Mouse (Mus musculus): Measurements from ENCODE around the gene Syngr1.

GRCm38 (mm10) chr15:80092599-80092998 lies 1.5 kb downstream of the Syngr1 start:
- TF ChIP-seq POLR2A (IDR thresholded peaks at IDR 0.05; ENCODE audit: low read depth, low read length) (no peak), CTCF (conservative IDR thresholded peaks at IDR 0.05 in 1 of 2, IDR thresholded peaks at IDR 0.05 in 1 of 2; ENCODE audit: low read depth in 2 of 2, low read length in 2 of 2) (no peak), UBTF (IDR thresholded peaks at IDR 0.05; ENCODE audit: low read depth, low read length) (no peak), HCFC1 (IDR thresholded peaks at IDR 0.05; ENCODE audit: low read depth, low read length) (no peak), KAT2A (IDR thresholded peaks at IDR 0.05; ENCODE audit: insufficient replicate concordance, low read length) (no peak), RCOR1 (conservative IDR thresholded peaks at IDR 0.05; ENCODE audit: low read depth, low read length) (no peak), EP300 (IDR thresholded peaks at IDR 0.05; ENCODE audit: low read length) (no peak), USF1 (IDR thresholded peaks at IDR 0.05; ENCODE audit: low read depth, low read length) (no peak), ZC3H11A (IDR thresholded peaks at IDR 0.05; ENCODE audit: low read depth, low read length) (no peak), CHD2 (IDR thresholded peaks at IDR 0.05; ENCODE audit: low read length) (no peak), MAFK (IDR thresholded peaks at IDR 0.05; ENCODE audit: insufficient replicate concordance, low read length) (no peak), E2F4 (IDR thresholded peaks at IDR 0.05; ENCODE audit: insufficient replicate concordance, low read depth, low read length) (no peak), TCF12 (IDR thresholded peaks at IDR 0.05; ENCODE audit: low read depth, low read length) (no peak)
